Mouse (Mus musculus) adrenal gland, postnatal 36 days (tissue): ENCODE results near the gene Ddr1. TPM values are rescaled to one million over a fixed set of nuclear protein-coding genes. Genes with fewer than 3 reads are reported as not detected.
A peak's percentile ranks its signal among the peaks of the same experiment; 100 is the strongest.
"Not testable (repeated sequence)": the region's sequence is repeated elsewhere in the genome, so short reads cannot be mapped to it uniquely, and the experiment has no call there.

Experiments
- DNase-seq, 2 experiments: peaks; one replicate each; pipeline ENCODE4 v3.0.0; 2021; ENCODE audit warnings: mixed read lengths in 1 of 2
- long read RNA-seq, 2 experiments: library from polyadenylated mRNA; stranded (forward); transcript quantifications; one replicate each; pipeline ENCODE4 v2.0.0; 2021; ENCODE audit warnings: borderline sequencing depth in 2 of 2
- total RNA-seq, 2 experiments: library from RNA; stranded (reverse); gene quantifications; 2 replicates each; pipeline ENCODE4 v1.2.3; 2021

Ddr1 gene
- 10 to 100 TPM; 43.4 to 48.8 TPM for total RNA-seq
- long read RNA-seq, experiment 1, transcript Ddr1-204 (18 exons, 3,769 nt), result major isoform, 8 of 37 reads
- long read RNA-seq, experiment 1, partial matches to known transcripts, result 17 of 37 reads
- long read RNA-seq, experiment 1, other reads (novel, unspliced or antisense), result 9 of 37 reads
- long read RNA-seq, experiment 2, partial matches to known transcripts, result 8 of 22 reads
- long read RNA-seq, experiment 2, other reads (novel, unspliced or antisense), result 10 of 22 reads

GRCm38 (mm10) chr17:35704621-35705464, at the start of gene Ddr1:
TSS of gene Ddr1 (minus strand) at chr17:35704621.
- peak in 1 of 2 experiments; percentile 42 for DNase-seq

GRCm38 (mm10) chr17:35753668-35754067, 49.2 kb upstream of the Ddr1 start:
- DNase-seq, result no peak

GRCm38 (mm10) chr17:35752221-35752811, 47.9 kb upstream of the Ddr1 start:
- DNase-seq, result peak; percentile 24 to 49

GRCm38 (mm10) chr17:35749685-35750084, 45.3 kb upstream of the Ddr1 start:
- DNase-seq, result no peak

- DNase-seq, result peak; percentile 65 to 66
Measured at GRCm38 (mm10) chr17:35744361-35744760, 39.9 kb upstream of the Ddr1 start.

GRCm38 (mm10) chr17:35742948-35743347, 38.5 kb upstream of the Ddr1 start:
- no peak for DNase-seq

GRCm38 (mm10) chr17:35741589-35742226, 37.3 kb upstream of the Ddr1 start:
- no peak for DNase-seq

GRCm38 (mm10) chr17:35740276-35740880, 36.0 kb upstream of the Ddr1 start:
- no peak for DNase-seq

- DNase-seq, result peak; percentile 88 to 93
Measured at GRCm38 (mm10) chr17:35739675-35740074, 35.3 kb upstream of the Ddr1 start.

- DNase-seq, result peak; percentile 84 to 86
Measured at GRCm38 (mm10) chr17:35737743-35738142, 33.3 kb upstream of the Ddr1 start.

GRCm38 (mm10) chr17:35736280-35736960, 32.0 kb upstream of the Ddr1 start:
- DNase-seq, result peak; percentile 83 to 89

GRCm38 (mm10) chr17:35734478-35734877, 30.1 kb upstream of the Ddr1 start:
- DNase-seq, result no peak

- no peak for DNase-seq
Measured at GRCm38 (mm10) chr17:35733398-35733797, 29.0 kb upstream of the Ddr1 start.

- no peak for DNase-seq
Measured at GRCm38 (mm10) chr17:35731431-35732145, 27.2 kb upstream of the Ddr1 start.

GRCm38 (mm10) chr17:35730112-35730511, 25.7 kb upstream of the Ddr1 start:
- not testable (repeated sequence) for DNase-seq

- DNase-seq, result no peak
Measured at GRCm38 (mm10) chr17:35728821-35729220, 24.4 kb upstream of the Ddr1 start.

GRCm38 (mm10) chr17:35727471-35728205, 23.2 kb upstream of the Ddr1 start:
- DNase-seq, result no peak

- no peak for DNase-seq
Measured at GRCm38 (mm10) chr17:35727028-35727427, 22.6 kb upstream of the Ddr1 start.

GRCm38 (mm10) chr17:35725286-35726232, 21.1 kb upstream of the Ddr1 start:
- DNase-seq, result peak; percentile 93 to 94
